ENCODE assay signal across 8 mouse cellular contexts in the genomic region with DNA sequence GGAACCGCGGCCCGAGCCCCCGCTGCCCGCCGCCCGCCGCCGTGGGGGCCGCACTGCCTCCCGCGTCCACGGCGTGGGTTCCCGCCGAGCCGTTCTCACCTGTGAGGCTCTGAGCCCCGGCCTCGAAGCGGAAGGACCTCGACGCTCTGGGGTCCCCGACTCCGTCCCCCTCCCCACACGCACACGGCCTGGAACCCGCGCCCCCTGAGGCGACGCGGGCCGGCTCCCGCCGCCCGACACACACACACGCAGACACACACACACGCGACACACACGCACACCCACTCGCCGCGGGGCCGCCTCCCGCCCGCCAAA. TPM values are rescaled to one million over a fixed set of nuclear protein-coding genes. Genes with fewer than 3 reads are reported as not detected.
A peak's percentile ranks its signal among the peaks of the same experiment; 100 is the strongest.
DNase-seq lines count a peak whose midpoint lies in the region; ATAC-seq and TF ChIP-seq lines count a peak whose summit lies in the region.

No protein-coding gene starts in this region.

- peak overlapping the region; percentile 74 for H3K4me2 ChIP-seq in hindbrain, embryonic 12.5 days (replicated peaks)
- H3K4me2 ChIP-seq in midbrain, embryonic 15.5 days: peak overlapping the region; percentile 68

- peak; percentile 39 for DNase-seq in kidney, postnatal 10 days
- no peak for DNase-seq in kidney, postnatal 36 days
- DNase-seq in thymus, postnatal 10 days (ENCODE audit: low spot score in 2 of 2): no peak
- no peak for DNase-seq in frontal cortex, postnatal 36 days (ENCODE audit: low spot score in 2 of 2)
- no peak for DNase-seq in thymus, adult 18-20 months

- WGBS in hindbrain, embryonic 12.5 days: 1% methylated on average over 42 of the region's 45 CpGs
- under 1% methylated on average over 43 of the region's 45 CpGs for WGBS in midbrain, embryonic 15.5 days

- TF ChIP-seq POLR2A in cortical plate, adult 2 months (IDR thresholded peaks at IDR 0.05; ENCODE audit: extremely low read depth, insufficient read depth, low read length): no peak

- no peaks in the 10 kb centered on the region for H3K27me3 ChIP-seq in hindbrain, embryonic 12.5 days
- H3K27me3 ChIP-seq in midbrain, embryonic 15.5 days (replicated peaks): no peaks in the 10 kb centered on the region

- ATAC-seq in hindbrain, embryonic 12.5 days (ENCODE audit: low FRiP score): peak; percentile 34
- peak; percentile 35 for ATAC-seq in midbrain, embryonic 15.5 days (replicated peaks)

- peak overlapping the region; percentile 98 for H3K9ac ChIP-seq in hindbrain, embryonic 12.5 days
- peak overlapping the region; percentile 99 for H3K9ac ChIP-seq in midbrain, embryonic 15.5 days

- H3K27ac ChIP-seq in cortical plate, adult 2 months (ENCODE audit: insufficient read depth, low read length): peak overlapping the region; percentile 97
- H3K27ac ChIP-seq in hindbrain, embryonic 12.5 days: peak overlapping the region; percentile 99
- peak overlapping the region; percentile 99 for H3K27ac ChIP-seq in midbrain, embryonic 15.5 days

- H3K4me3 ChIP-seq in cortical plate, adult 2 months (ENCODE audit: insufficient read depth, low read length): peak overlapping the region; percentile 88
- H3K4me3 ChIP-seq in hindbrain, embryonic 12.5 days: peak overlapping the region; percentile 95
- H3K4me3 ChIP-seq in midbrain, embryonic 15.5 days: peak overlapping the region; percentile 98

- H3K9me3 ChIP-seq in hindbrain, embryonic 12.5 days (replicated peaks): no peaks in the 10 kb centered on the region
- H3K9me3 ChIP-seq in midbrain, embryonic 15.5 days: no peaks in the 10 kb centered on the region

- TF ChIP-seq CTCF in cortical plate, adult 2 months (IDR thresholded peaks at IDR 0.05; ENCODE audit: extremely low read depth, insufficient read depth, low read length): no peak

- no peaks in the 10 kb centered on the region for H3K36me3 ChIP-seq in hindbrain, embryonic 12.5 days
- no peaks in the 10 kb centered on the region for H3K36me3 ChIP-seq in midbrain, embryonic 15.5 days (replicated peaks)

- H3K4me1 ChIP-seq in cortical plate, adult 2 months (ENCODE audit: control insufficient read depth, insufficient read depth, low read length): no peaks in the 10 kb centered on the region; the same call in 1 of the 2 replicates
- H3K4me1 ChIP-seq in hindbrain, embryonic 12.5 days: peaks cover 10% of the 10 kb centered on the region; the same call in 1 of the 2 replicates
- H3K4me1 ChIP-seq in midbrain, embryonic 15.5 days: peaks cover 22% of the 10 kb centered on the region

RNA-seq across cellular contexts. Expression of gene Cnot6l, which starts 2.8 kb away (rescaled TPM):
- 14.0 and 14.8 TPM in 2 replicates for polyA plus RNA-seq in cortical plate, adult 2 months (2012; rRNA removed)
- 17.0 and 17.5 TPM in 2 replicates for polyA plus RNA-seq in hindbrain, embryonic 12.5 days (2016; fragmentation: Nextera tagmentation; extraction: Ambion mirVana)
- polyA plus RNA-seq in midbrain, embryonic 15.5 days (2015; fragmentation: Nextera tagmentation; extraction: Ambion mirVana): 14.6 and 16.4 TPM in 2 replicates

RNA-seq across cellular contexts. Expression of gene Mrpl1, which starts 48.1 kb away (rescaled TPM):
- 9.0 and 9.1 TPM in 2 replicates for polyA plus RNA-seq in cortical plate, adult 2 months (2012; rRNA removed)
- polyA plus RNA-seq in hindbrain, embryonic 12.5 days (2016; fragmentation: Nextera tagmentation; extraction: Ambion mirVana): 20.1 and 20.2 TPM in 2 replicates
- polyA plus RNA-seq in midbrain, embryonic 15.5 days (2015; fragmentation: Nextera tagmentation; extraction: Ambion mirVana): 13.9 and 15.0 TPM in 2 replicates
